Mouse (Mus musculus): ENCODE results near the gene Sbf2. TPM values are rescaled to one million over a fixed set of nuclear protein-coding genes. Genes with fewer than 3 reads are reported as not detected.

Sbf2 gene
- total and polyA plus RNA-seq, 3 experiments, result 1.3 to 4.4 TPM; not detected in 1

- no peaks in the 10 kb centered on the region for H3K9me3 ChIP-seq (replicated peaks; ENCODE audit: insufficient read depth, low read length)
- H3K27me3 ChIP-seq (ENCODE audit: control insufficient read depth in 1 of 2, insufficient read depth in 2 of 2, low read length in 2 of 2), result peaks cover 0 to 4% of the 10 kb centered on the region in 2 experiments; a peak in 2 of 4 replicates
- no peak overlapping the region for H3K27ac ChIP-seq (ENCODE audit: control insufficient read depth, low read depth, low read length)
- peak; percentile 31 for DNase-seq (ENCODE audit: low read depth, low spot score)
- H3K4me3 ChIP-seq (ENCODE audit: control insufficient read depth in 1 of 2, insufficient read depth in 1 of 2, low read depth in 2 of 2, low read length in 2 of 2), result no peak overlapping the region
- H3K4me1 ChIP-seq (ENCODE audit: control insufficient read depth in 1 of 2, insufficient read depth in 2 of 2, low read length in 2 of 2), result no peaks in the 10 kb centered on the region; a peak in 1 of 4 replicates
- H3K36me3 ChIP-seq (ENCODE audit: control insufficient read depth in 1 of 2, insufficient read depth in 2 of 2, low read length in 2 of 2), result no peaks in the 10 kb centered on the region
- H3K79me2 ChIP-seq (ENCODE audit: control insufficient read depth, insufficient read depth, low read length, poor library complexity), result no peaks in the 10 kb centered on the region
- H3K9ac ChIP-seq (ENCODE audit: control insufficient read depth, low read depth, low read length, poor library complexity, severe bottlenecking), result no peak overlapping the region
- TF ChIP-seq CTCF (IDR thresholded peaks at IDR 0.05 in 2 of 3, conservative IDR thresholded peaks at IDR 0.05 in 1 of 3; ENCODE audit: control insufficient read depth in 1 of 3, insufficient read depth in 1 of 3, low read depth in 2 of 3, low read length in 3 of 3, poor library complexity in 1 of 3, severe bottlenecking in 1 of 3) (no peak), POLR2A (IDR thresholded peaks at IDR 0.05; ENCODE audit: control insufficient read depth in 1 of 2, insufficient read depth in 1 of 2, low read depth in 1 of 2, low read length in 2 of 2, poor library complexity in 1 of 2) (no peak), USF1 (IDR thresholded peaks at IDR 0.05; ENCODE audit: low read depth, low read length) (no peak), MAZ (IDR thresholded peaks at IDR 0.05; ENCODE audit: low read depth, low read length) (no peak), RCOR1 (IDR thresholded peaks at IDR 0.05; ENCODE audit: low read depth, low read length) (peak; percentile 54; the same call in 1 of the 2 replicates)
These were observed 10.2 kb upstream of the Sbf2 start for GRCm38 (mm10) chr7:110624961-110625360.

- Histone ChIP-seq H3K36me3 (ENCODE audit: control insufficient read depth in 1 of 2, insufficient read depth in 2 of 2, low read length in 2 of 2) (no peaks in the 10 kb centered on the region), H3K9ac (ENCODE audit: control insufficient read depth, low read depth, low read length, poor library complexity, severe bottlenecking) (no peak overlapping the region), H3K4me3 (ENCODE audit: control insufficient read depth in 1 of 2, insufficient read depth in 1 of 2, low read depth in 2 of 2, low read length in 2 of 2) (no peak overlapping the region), H3K79me2 (ENCODE audit: control insufficient read depth, insufficient read depth, low read length, poor library complexity) (no peaks in the 10 kb centered on the region), H3K4me1 (ENCODE audit: control insufficient read depth in 1 of 2, insufficient read depth in 2 of 2, low read length in 2 of 2) (no peaks in the 10 kb centered on the region), H3K27ac (ENCODE audit: control insufficient read depth, low read depth, low read length) (no peak overlapping the region), H3K27me3 (ENCODE audit: control insufficient read depth in 1 of 2, insufficient read depth in 2 of 2, low read length in 2 of 2) (peaks cover 0 to 4% of the 10 kb centered on the region in 2 experiments; a peak in 2 of 4 replicates), H3K9me3 (replicated peaks; ENCODE audit: insufficient read depth, low read length) (no peaks in the 10 kb centered on the region)
- TF ChIP-seq MAFK (IDR thresholded peaks at IDR 0.05; ENCODE audit: borderline replicate concordance, low read depth, low read length), result no peak
- DNase-seq (ENCODE audit: low read depth, low spot score), result no peak
These were observed 9.3 kb upstream of the Sbf2 start for GRCm38 (mm10) chr7:110624067-110624466.

GRCm38 (mm10) chr7:110619086-110619611 is 4.4 kb upstream of the Sbf2 start:
- no peaks in the 10 kb centered on the region for H3K36me3 ChIP-seq (ENCODE audit: control insufficient read depth in 1 of 2, insufficient read depth in 2 of 2, low read length in 2 of 2)
- H3K9me3 ChIP-seq (replicated peaks; ENCODE audit: insufficient read depth, low read length), result no peaks in the 10 kb centered on the region
- H3K79me2 ChIP-seq (ENCODE audit: control insufficient read depth, insufficient read depth, low read length, poor library complexity), result no peaks in the 10 kb centered on the region; the same call in 1 of the 2 replicates
- DNase-seq (ENCODE audit: low read depth, low spot score), result peak; percentile 71
- no peak overlapping the region for H3K9ac ChIP-seq (ENCODE audit: control insufficient read depth, low read depth, low read length, poor library complexity, severe bottlenecking)
- H3K4me3 ChIP-seq (ENCODE audit: control insufficient read depth in 1 of 2, insufficient read depth in 1 of 2, low read depth in 2 of 2, low read length in 2 of 2), result no peak overlapping the region
- H3K27me3 ChIP-seq (ENCODE audit: control insufficient read depth in 1 of 2, insufficient read depth in 2 of 2, low read length in 2 of 2), result peaks cover 1 to 4% of the 10 kb centered on the region in 2 experiments; a peak in 3 of 4 replicates
- H3K27ac ChIP-seq (ENCODE audit: control insufficient read depth, low read depth, low read length), result no peak overlapping the region
- no peaks in the 10 kb centered on the region; a peak in 1 of 4 replicates for H3K4me1 ChIP-seq (ENCODE audit: control insufficient read depth in 1 of 2, insufficient read depth in 2 of 2, low read length in 2 of 2)
- TF ChIP-seq GATA1 (IDR thresholded peaks at IDR 0.05; ENCODE audit: low read depth, low read length) (peak; percentile 90), MYB (IDR thresholded peaks at IDR 0.05; ENCODE audit: low read depth, low read length) (no peak), MEF2A (IDR thresholded peaks at IDR 0.05; ENCODE audit: extremely low read depth, insufficient replicate concordance, low read depth, low read length, poor library complexity, severe bottlenecking) (no peak), ZNF384 (IDR thresholded peaks at IDR 0.05; ENCODE audit: low read depth, low read length) (no peak), UBTF (IDR thresholded peaks at IDR 0.05; ENCODE audit: borderline replicate concordance, insufficient read depth, low read depth, low read length) (no peak), EP300 (IDR thresholded peaks at IDR 0.05; ENCODE audit: low read depth in 1 of 2, low read length in 2 of 2) (peak; percentile 40 to 86; a peak in 3 of 4 replicates), ZC3H11A (IDR thresholded peaks at IDR 0.05; ENCODE audit: low read depth, low read length) (no peak), MAFK (IDR thresholded peaks at IDR 0.05; ENCODE audit: borderline replicate concordance, low read depth, low read length) (peak; percentile 39; the same call in 1 of the 2 replicates), POLR2AphosphoS5 (IDR thresholded peaks at IDR 0.05; ENCODE audit: borderline replicate concordance, low read depth, low read length) (no peak), RCOR1 (IDR thresholded peaks at IDR 0.05; ENCODE audit: low read depth, low read length) (peak; percentile 100), SMC3 (IDR thresholded peaks at IDR 0.05; ENCODE audit: low read depth, low read length) (no peak), HCFC1 (IDR thresholded peaks at IDR 0.05; ENCODE audit: low read depth, low read length) (no peak), USF1 (IDR thresholded peaks at IDR 0.05; ENCODE audit: low read depth, low read length) (no peak), CHD2 (IDR thresholded peaks at IDR 0.05; ENCODE audit: low read length) (no peak), MAZ (IDR thresholded peaks at IDR 0.05; ENCODE audit: low read depth, low read length) (no peak), ETS1 (IDR thresholded peaks at IDR 0.05; ENCODE audit: low read depth, low read length) (peak; percentile 78), GABPA (IDR thresholded peaks at IDR 0.05; ENCODE audit: low read depth, low read length) (no peak), MXI1 (IDR thresholded peaks at IDR 0.05; ENCODE audit: low read depth, low read length) (no peak), NELFE (IDR thresholded peaks at IDR 0.05; ENCODE audit: low read depth, low read length) (no peak), ZKSCAN1 (IDR thresholded peaks at IDR 0.05; ENCODE audit: low read depth, low read length) (no peak), SIN3A (IDR thresholded peaks at IDR 0.05; ENCODE audit: low read length) (peak; percentile 31; the same call in 1 of the 2 replicates), RAD21 (IDR thresholded peaks at IDR 0.05; ENCODE audit: low read depth, low read length) (no peak), CTCF (IDR thresholded peaks at IDR 0.05 in 2 of 3, conservative IDR thresholded peaks at IDR 0.05 in 1 of 3; ENCODE audit: control insufficient read depth in 1 of 3, insufficient read depth in 1 of 3, low read depth in 2 of 3, low read length in 3 of 3, poor library complexity in 1 of 3, severe bottlenecking in 1 of 3) (no peak)
